Mouse (Mus musculus) G1E (cell line): ENCODE data around the gene Slc44a1. TPM values are rescaled to one million over a fixed set of nuclear protein-coding genes. Genes with fewer than 3 reads are reported as not detected.

Experiments used
- ATAC-seq: 2 replicates; pipeline ENCODE4 v1.8.0; 2016; ENCODE audit warnings: mild to moderate bottlenecking; ENCODE audit not compliant: insufficient number of reproducible peaks, poor library complexity, low FRiP score, severe bottlenecking; ENCODE audit errors: extremely low read depth
- DNase-seq: peaks from one replicate; pipeline ENCODE4 v3.0.0; 2012; ENCODE audit warnings: low spot score
- H3K27me3 ChIP-seq: 2 replicates; pipeline ENCODE4 v1.6.1; 2012; ENCODE audit warnings: mild to moderate bottlenecking, low read length, inconsistent platforms; ENCODE audit not compliant: insufficient read depth
- H3K36me3 ChIP-seq: replicated peaks from 2 replicates; pipeline ENCODE3; 2012; ENCODE audit warnings: mild to moderate bottlenecking, inconsistent platforms
- H3K4me1 ChIP-seq: 2 replicates; pipeline ENCODE4 v1.6.1; 2012; ENCODE audit warnings: low read depth, low read length, inconsistent platforms, mixed read lengths; ENCODE audit not compliant: insufficient read depth
- H3K4me3 ChIP-seq: 2 replicates; pipeline ENCODE4 v1.5.1; 2012; ENCODE audit warnings: low read depth, mild to moderate bottlenecking, inconsistent platforms, low read length, moderate library complexity, mixed read lengths
- H3K9me3 ChIP-seq: replicated peaks from 2 replicates; pipeline ENCODE4 v1.6.1; 2012; ENCODE audit warnings: inconsistent platforms
- CTCF ChIP-seq: IDR thresholded peaks from 2 replicates; pipeline ENCODE4 v1.5.1; 2012; ENCODE audit warnings: low read depth, low read length, inconsistent platforms, mixed read lengths
- GATA1 ChIP-seq: IDR thresholded peaks from 2 replicates; pipeline ENCODE4 v1.6.1; 2012; ENCODE audit warnings: borderline replicate concordance, low read length, inconsistent platforms, mixed read lengths
- GATA2 ChIP-seq: IDR thresholded peaks from 2 replicates; pipeline ENCODE4 v1.6.1; 2012; ENCODE audit warnings: low read depth, low read length, inconsistent platforms, borderline replicate concordance
- POLR2AphosphoS5 ChIP-seq: IDR thresholded peaks from 2 replicates; pipeline ENCODE4 v1.6.1; 2012; ENCODE audit warnings: low read depth, low read length, inconsistent platforms; ENCODE audit not compliant: insufficient replicate concordance
- TAL1 ChIP-seq: conservative IDR thresholded peaks from 2 replicates; pipeline ENCODE4 v1.6.1; 2012; ENCODE audit warnings: low read depth, low read length, inconsistent platforms, mixed read lengths
- polyA plus RNA-seq: library from polyadenylated mRNA; stranded (reverse); fragments of >175 nt; gene quantifications from 2 replicates; pipeline ENCODE4 v1.2.3, GENCODE M21; 2012
- total RNA-seq, 2 experiments: library from RNA; stranded (forward) in 1 of 2; stranded (reverse) in 1 of 2; fragments of 200-1000 nt in 1 of 2; fragments of >200 nt in 1 of 2; fragmentation: Nextera tagmentation in 1 of 2; gene quantifications; 2 replicates each; pipeline ENCODE4 v1.2.3; 2014 to 2017

Slc44a1 gene
- total and polyA plus RNA-seq, 3 experiments: 5.2 to 44.7 (median 14.4) TPM

DNA sequence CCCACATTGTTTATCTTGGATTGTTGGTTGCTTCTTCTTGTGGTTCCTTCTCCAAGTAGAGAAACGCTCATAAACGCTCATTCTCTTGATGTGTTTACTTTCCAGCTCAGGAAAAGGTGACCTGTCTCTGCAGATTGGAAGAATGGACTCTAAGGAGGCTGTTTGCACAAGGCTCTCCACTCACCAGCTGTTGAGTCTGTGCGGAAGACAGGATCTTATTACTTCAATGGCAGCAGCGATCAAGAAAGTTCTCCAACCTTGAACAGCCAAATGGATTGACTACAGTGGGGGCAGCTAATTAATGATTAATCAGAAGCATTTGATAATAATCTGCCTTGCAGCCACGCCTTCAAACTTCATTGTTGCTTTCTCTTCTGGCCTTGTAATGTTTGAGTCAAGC lies 181.3 kb downstream of the Slc44a1 start:
- H3K4me1 ChIP-seq: no peaks in the 10 kb centered on the region
- H3K36me3 ChIP-seq: no peaks in the 10 kb centered on the region
- H3K4me3 ChIP-seq: no peak overlapping the region
- ATAC-seq: no peak
- H3K9me3 ChIP-seq: no peaks in the 10 kb centered on the region
- TF ChIP-seq TAL1: no peak
- no peak for TF ChIP-seq CTCF
- no peak for TF ChIP-seq GATA2
- no peak for TF ChIP-seq GATA1
- TF ChIP-seq POLR2AphosphoS5: no peak
- DNase-seq: no peak
- H3K27me3 ChIP-seq: peaks cover 7% of the 10 kb centered on the region; the same call in 1 of the 2 replicates

DNA sequence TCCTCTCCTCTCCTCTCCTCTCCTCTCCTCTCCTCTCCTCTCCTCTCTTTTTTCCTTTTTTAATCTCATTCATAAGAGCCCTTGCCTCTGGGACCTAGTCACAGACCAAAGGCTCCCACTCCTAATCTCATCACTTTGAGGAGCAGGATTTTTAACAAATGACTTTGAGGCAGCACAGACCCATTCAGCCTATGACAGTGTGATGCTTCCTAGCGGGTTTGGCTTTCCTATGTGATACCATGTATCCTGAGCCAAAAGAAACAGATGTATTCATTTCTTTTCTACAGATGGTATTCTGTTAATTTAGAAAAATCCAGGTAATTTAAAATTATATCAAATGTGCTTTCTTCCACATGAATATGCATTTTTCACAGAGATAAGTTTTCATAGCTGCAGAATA lies 183.5 kb downstream of the Slc44a1 start:
- DNase-seq: no peak
- TF ChIP-seq TAL1: no peak
- TF ChIP-seq POLR2AphosphoS5: no peak
- TF ChIP-seq GATA2: no peak
- TF ChIP-seq GATA1: no peak
- TF ChIP-seq CTCF: no peak
- ATAC-seq: no peak

DNA sequence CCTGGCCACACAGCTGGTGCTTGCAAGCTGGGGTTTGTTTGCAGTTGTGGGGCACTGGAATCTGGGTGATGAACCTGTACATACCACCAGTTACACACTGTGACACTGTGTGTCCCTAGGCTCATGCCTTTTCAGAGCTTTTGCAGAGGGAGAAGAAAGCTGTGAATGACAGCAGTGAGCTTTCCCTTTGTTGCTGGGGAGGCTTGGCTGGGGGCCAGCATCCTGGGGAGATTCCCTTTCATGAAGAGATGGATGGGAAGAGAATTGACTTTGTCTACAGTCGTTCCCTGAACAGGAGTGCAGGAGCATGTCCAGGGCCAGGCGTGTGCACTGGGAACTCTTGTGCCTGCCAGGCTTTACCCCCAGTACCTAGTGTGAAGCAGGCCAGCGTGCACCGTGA lies 184.6 kb downstream of the Slc44a1 start:
- ATAC-seq: no peak
- Histone ChIP-seq H3K9me3 (no peaks in the 10 kb centered on the region), H3K4me3 (no peak overlapping the region), H3K36me3 (no peaks in the 10 kb centered on the region), H3K27me3 (peaks cover 4% of the 10 kb centered on the region), H3K4me1 (no peaks in the 10 kb centered on the region)
- no peak for DNase-seq
- TF ChIP-seq CTCF: no peak
- no peak for TF ChIP-seq GATA1

More for the DNA sequence above, 183.5 kb downstream of the Slc44a1 start:
- Histone ChIP-seq H3K27me3 (no peaks in the 10 kb centered on the region), H3K4me3 (no peak overlapping the region), H3K9me3 (no peaks in the 10 kb centered on the region), H3K4me1 (no peaks in the 10 kb centered on the region), H3K36me3 (no peaks in the 10 kb centered on the region)

DNA sequence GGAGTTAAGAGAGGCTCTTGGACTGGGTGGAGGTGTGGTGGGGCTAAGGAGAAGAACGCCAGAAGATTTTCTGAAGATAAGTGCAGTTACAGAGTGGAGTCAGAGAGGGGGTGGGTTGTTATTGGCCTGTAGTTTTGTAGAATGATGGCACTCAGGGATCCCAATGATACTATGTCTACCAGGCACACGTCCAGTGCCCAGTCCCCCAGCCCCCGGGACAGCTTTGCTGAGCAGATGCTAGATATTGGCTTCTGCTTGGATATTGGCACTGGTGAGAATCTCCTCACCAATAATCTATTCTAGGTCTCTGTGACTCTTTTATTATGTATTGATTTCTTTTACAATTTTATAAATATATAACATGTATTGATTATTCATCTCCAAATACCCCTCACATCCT lies 185.1 kb downstream of the Slc44a1 start:
- Histone ChIP-seq H3K4me3 (no peak overlapping the region), H3K36me3 (no peaks in the 10 kb centered on the region), H3K4me1 (no peaks in the 10 kb centered on the region), H3K27me3 (peaks cover 4% of the 10 kb centered on the region), H3K9me3 (no peaks in the 10 kb centered on the region)
- TF ChIP-seq CTCF: no peak
- TF ChIP-seq GATA1: no peak
- TF ChIP-seq POLR2AphosphoS5: no peak
- no peak for TF ChIP-seq GATA2
- no peak for TF ChIP-seq TAL1
- DNase-seq: no peak
- ATAC-seq: no peak

DNA sequence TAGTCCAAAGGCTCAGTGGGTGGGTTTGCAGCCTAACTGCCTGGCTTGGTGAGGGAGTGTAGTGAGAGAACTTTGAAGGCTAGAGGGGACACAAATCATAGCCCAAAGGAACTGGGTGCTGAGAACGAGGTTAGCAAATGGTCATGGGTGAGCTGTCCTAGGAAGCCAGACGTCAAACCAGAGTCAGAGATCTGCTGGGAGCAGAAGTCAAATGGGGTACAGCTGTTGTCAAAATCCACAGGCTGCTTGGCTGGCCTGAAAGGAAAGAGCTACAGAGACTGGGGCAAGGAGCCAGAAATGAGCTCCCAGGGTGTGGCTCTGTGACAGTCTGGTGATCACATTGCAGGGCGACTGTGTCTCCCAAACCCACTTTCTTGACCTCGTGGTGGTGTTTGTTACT lies 188.7 kb downstream of the Slc44a1 start:
- DNase-seq: no peak
- TF ChIP-seq TAL1 (no peak), POLR2AphosphoS5 (no peak), GATA2 (no peak), CTCF (no peak), GATA1 (no peak)
- Histone ChIP-seq H3K27me3 (peaks cover 13% of the 10 kb centered on the region), H3K4me3 (no peak overlapping the region), H3K9me3 (no peaks in the 10 kb centered on the region), H3K36me3 (no peaks in the 10 kb centered on the region), H3K4me1 (no peaks in the 10 kb centered on the region)
- ATAC-seq: no peak

DNA sequence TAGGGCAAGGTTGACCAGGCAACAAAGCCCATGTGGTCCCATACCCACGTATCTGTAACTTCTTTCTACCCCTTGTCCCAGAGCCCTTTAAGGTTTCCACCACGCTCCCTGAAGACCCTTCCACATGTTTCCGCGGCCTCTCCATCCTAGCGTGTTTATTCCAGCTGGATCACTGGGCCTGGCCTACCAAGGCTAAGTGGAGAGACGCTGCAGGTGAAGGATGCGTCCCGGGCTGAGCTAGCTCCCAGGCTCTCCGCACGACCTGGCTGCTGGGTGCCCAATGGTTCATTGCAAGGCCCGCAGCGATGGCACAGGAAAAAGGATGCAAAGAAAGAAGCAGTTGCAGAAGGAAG lies 190.7 kb downstream of the Slc44a1 start:
- no peaks in the 10 kb centered on the region for H3K36me3 ChIP-seq
- H3K9me3 ChIP-seq: no peaks in the 10 kb centered on the region
- H3K4me3 ChIP-seq: no peak overlapping the region
- no peak for TF ChIP-seq CTCF
- TF ChIP-seq TAL1: no peak
- TF ChIP-seq POLR2AphosphoS5: no peak
- TF ChIP-seq GATA1: no peak
- no peak for TF ChIP-seq GATA2
- no peaks in the 10 kb centered on the region for H3K4me1 ChIP-seq
- peaks cover 13% of the 10 kb centered on the region for H3K27me3 ChIP-seq
- DNase-seq (no peak), ATAC-seq (no peak)

DNA sequence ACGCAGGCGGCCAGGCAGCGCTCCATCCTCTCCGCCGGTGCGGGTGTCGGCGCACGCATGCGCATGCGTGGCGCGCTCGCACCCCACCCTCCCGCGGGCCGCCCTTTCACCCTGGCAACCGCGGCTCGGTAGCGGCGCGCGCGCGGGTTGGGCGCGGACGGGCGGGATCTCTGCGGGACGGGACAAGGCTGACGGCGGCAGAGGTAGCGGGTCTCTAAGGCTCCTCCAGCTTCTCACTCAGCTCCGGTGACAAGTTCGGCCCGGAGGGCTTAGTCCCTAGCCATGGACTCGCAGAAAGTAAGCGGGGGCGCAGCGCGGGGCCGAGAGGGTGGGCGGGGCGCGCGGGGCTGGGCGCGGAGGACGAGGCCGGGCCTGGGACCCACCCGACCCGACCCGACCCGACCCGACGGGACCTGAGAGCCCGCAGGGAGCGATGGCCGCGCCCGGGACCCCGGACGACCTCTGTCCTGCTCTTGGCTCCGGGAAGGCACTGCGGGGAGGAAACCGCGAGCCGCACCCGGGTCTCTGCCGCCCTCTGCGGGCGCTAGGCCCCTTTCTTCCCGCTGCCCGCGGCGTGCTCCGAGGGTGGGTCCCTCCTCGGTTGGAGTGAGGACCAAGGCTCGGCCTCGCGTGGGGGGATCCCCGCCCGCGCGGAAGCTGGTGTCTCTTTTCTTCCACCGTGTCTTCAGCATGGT lies 191.2 kb downstream of the Slc44a1 start, which contains the start of gene Fsd1l:
Gene Fsd1l (plus strand): TSS at position 156 of the 695 bp plus-strand sequence.
- Histone ChIP-seq H3K27me3 (peaks cover 13% of the 10 kb centered on the region), H3K4me3 (no peak within 1 kb of the TSS), H3K36me3 (no peaks in the 10 kb centered on the region), H3K9me3 (no peaks in the 10 kb centered on the region), H3K4me1 (no peaks in the 10 kb centered on the region)
- no peak for DNase-seq
- no peak for TF ChIP-seq TAL1
- no peak for ATAC-seq
